Mouse (Mus musculus) forebrain, embryonic 11.5 days (tissue): ENCODE measurements around the gene Cpne6. TPM values are rescaled to one million over a fixed set of nuclear protein-coding genes. Genes with fewer than 3 reads are reported as not detected.

ENCODE experiments used
- ATAC-seq: fragments of 200-750 bp; cut with Nextera tagmentation; replicated peaks from 2 replicates; pipeline ENCODE4 v1.8.0; 2017; ENCODE audit warnings: moderate TSS enrichment; ENCODE audit not compliant: low FRiP score
- DNase-seq: peaks from one replicate; pipeline ENCODE4 v3.0.0-alpha.2; 2017; ENCODE audit warnings: low spot score
- H3K27ac ChIP-seq: fragments of 300-500 bp; sonication (generic); 2 replicates; pipeline ENCODE4 v1.5.1; 2014; ENCODE audit warnings: low read depth, low read length
- H3K27me3 ChIP-seq: fragments of 300-500 bp; sonication (generic); 2 replicates; pipeline ENCODE4 v1.6.1; 2014; ENCODE audit warnings: mild to moderate bottlenecking, low read length, mixed read lengths; ENCODE audit not compliant: control insufficient read depth, insufficient read depth
- H3K36me3 ChIP-seq: fragments of 300-500 bp; sonication (generic); 2 replicates; pipeline ENCODE4 v1.6.1; 2014; ENCODE audit warnings: mild to moderate bottlenecking, low read length, moderate library complexity, mixed read lengths; ENCODE audit not compliant: control insufficient read depth, insufficient read depth
- H3K4me1 ChIP-seq: fragments of 300-500 bp; sonication (generic); replicated peaks from 2 replicates; pipeline ENCODE4 v1.6.1; 2014; ENCODE audit warnings: low read length, mixed read lengths; ENCODE audit not compliant: control insufficient read depth, insufficient read depth
- H3K4me2 ChIP-seq: fragments of 300-500 bp; sonication (generic); 2 replicates; pipeline ENCODE4 v1.6.1; 2014; ENCODE audit warnings: low read depth, mild to moderate bottlenecking, low read length, moderate library complexity, mixed read lengths; ENCODE audit not compliant: severe bottlenecking
- H3K4me3 ChIP-seq: fragments of 300-500 bp; sonication (generic); 2 replicates; pipeline ENCODE4 v1.5.1; 2014; ENCODE audit warnings: low read depth, low read length
- H3K9ac ChIP-seq: fragments of 300-500 bp; sonication (generic); 2 replicates; pipeline ENCODE4 v1.6.1; 2014; ENCODE audit warnings: low read length
- H3K9me3 ChIP-seq: fragments of 300-500 bp; sonication (generic); 2 replicates; pipeline ENCODE4 v1.6.1; 2016; ENCODE audit warnings: low read length, mixed read lengths; ENCODE audit not compliant: control insufficient read depth
- WGBS: fragments of 180-500 bp; shearing (Covaris S2); extraction: QIAGEN DNeasy Blood & Tissue Kit; methylation state at CpG from one replicate; pipeline ENCODE4 v1.1.7; 2014; 5-methylcytosine and 5-hydroxymethylcytosine counted together
- polyA plus RNA-seq: library from polyadenylated mRNA; unstranded; fragments of >200 nt; fragmentation: Nextera tagmentation; extraction: Ambion mirVana; gene quantifications from 2 replicates; pipeline ENCODE4 v1.2.1, GENCODE M21; 2014

The Cpne6 gene
- polyA plus RNA-seq, 1 experiment from 2014 or later: 0.21 TPM

DNA sequence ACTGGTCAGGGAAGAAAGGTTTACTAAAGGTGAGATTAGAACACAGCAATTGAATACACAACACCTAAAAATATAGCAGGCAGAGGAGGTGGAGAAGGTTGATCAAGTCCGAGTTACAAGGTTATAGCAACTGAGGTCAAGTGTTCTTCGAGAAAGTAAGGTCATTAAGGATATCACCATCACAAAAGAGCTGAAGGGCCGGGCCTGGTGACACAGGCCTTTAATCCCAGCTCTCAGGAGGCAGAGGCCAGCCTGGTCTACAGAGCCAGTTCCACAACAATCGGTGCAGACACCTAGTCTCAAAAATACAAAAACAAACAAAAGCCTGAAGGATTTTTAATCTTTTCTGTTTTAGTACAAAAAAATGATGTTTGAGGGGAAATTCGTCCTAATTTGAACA is 41.1 kb downstream of the Cpne6 start:
- H3K9ac ChIP-seq: no peak overlapping the region
- no peaks in the 10 kb centered on the region; the same call in 1 of the 2 replicates for H3K36me3 ChIP-seq
- 69% methylated on average over 5 of the region's 5 CpGs for WGBS
- no peak overlapping the region for H3K4me3 ChIP-seq
- DNase-seq (no peak), ATAC-seq (no peak)
- no peak overlapping the region for H3K27ac ChIP-seq
- H3K4me2 ChIP-seq: no peak overlapping the region
- no peaks in the 10 kb centered on the region for H3K4me1 ChIP-seq
- H3K9me3 ChIP-seq: no peaks in the 10 kb centered on the region
- no peaks in the 10 kb centered on the region for H3K27me3 ChIP-seq

DNA sequence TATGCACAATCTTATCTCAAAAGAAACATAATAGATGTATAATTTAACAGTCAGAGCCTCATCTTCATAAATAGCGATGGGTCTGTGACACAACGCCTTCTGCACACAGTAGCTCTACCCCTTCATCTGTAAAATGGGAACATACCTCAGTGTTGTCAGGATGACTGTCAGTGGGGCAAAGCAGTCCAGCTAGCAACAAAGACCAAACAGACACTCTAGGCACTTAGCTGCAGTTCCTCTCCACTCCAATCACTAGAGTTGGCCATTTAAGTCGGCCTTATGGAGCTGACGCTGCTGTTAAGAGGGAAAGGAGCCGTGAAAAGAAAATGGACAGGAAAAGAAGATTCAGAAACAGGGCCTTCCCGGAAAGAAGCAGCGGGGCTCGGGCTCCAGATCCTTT is 41.5 kb downstream of the Cpne6 start:
- no peaks in the 10 kb centered on the region for H3K4me1 ChIP-seq
- H3K36me3 ChIP-seq: no peaks in the 10 kb centered on the region; the same call in 1 of the 2 replicates
- WGBS: 90% methylated on average over 8 of the region's 8 CpGs
- H3K9me3 ChIP-seq: no peaks in the 10 kb centered on the region
- H3K9ac ChIP-seq: no peak overlapping the region
- no peak for ATAC-seq
- H3K4me2 ChIP-seq: no peak overlapping the region
- no peaks in the 10 kb centered on the region for H3K27me3 ChIP-seq
- no peak for DNase-seq
- H3K4me3 ChIP-seq: no peak overlapping the region
- no peak overlapping the region for H3K27ac ChIP-seq

DNA sequence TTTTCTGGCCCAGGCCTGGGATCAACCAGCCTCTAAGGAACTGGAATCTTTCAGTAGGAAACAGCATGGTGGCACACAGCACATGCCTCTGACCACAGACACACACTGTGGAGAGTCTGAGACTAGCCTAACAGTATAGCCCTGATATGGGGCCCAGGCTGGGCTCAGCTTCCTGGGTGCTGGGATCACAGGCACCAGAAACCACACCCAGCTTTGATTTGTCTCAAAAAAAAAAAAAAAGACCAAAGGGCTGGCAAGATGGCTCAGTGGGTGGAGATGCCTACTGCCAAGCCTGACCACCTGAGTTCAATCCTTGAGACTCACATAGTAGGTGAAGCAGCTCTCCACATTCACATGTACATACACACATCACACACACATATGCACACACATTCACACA is 44.4 kb downstream of the Cpne6 start:
- no peak overlapping the region for H3K4me3 ChIP-seq
- no peaks in the 10 kb centered on the region for H3K27me3 ChIP-seq
- no peaks in the 10 kb centered on the region for H3K36me3 ChIP-seq
- DNase-seq (no peak), ATAC-seq (no peak)
- no peak overlapping the region for H3K4me2 ChIP-seq
- H3K9me3 ChIP-seq: no peaks in the 10 kb centered on the region
- H3K27ac ChIP-seq: no peak overlapping the region
- H3K4me1 ChIP-seq: no peaks in the 10 kb centered on the region
- no peak overlapping the region for H3K9ac ChIP-seq

DNA sequence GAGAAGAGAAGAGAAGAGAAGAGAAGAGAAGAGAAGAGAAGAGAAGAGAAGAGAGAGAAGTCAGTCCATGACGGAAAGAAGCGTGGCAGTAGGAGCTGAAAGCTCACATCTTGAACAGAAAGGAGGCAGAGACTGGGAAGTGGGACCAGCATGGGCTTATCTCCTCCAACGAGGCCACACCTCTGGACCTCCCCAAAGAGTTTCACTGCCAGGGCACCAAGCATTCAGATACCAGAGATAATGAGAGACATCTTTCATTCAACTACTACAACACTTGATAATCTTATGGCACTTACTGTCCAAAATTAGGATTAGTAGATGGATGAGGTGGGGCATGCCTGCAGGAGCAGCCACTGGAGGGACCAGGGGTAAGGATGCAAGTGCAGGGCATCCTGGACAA is 45.5 kb downstream of the Cpne6 start:
- Histone ChIP-seq H3K4me3 (no peak overlapping the region), H3K9me3 (no peaks in the 10 kb centered on the region), H3K4me1 (no peaks in the 10 kb centered on the region), H3K36me3 (no peaks in the 10 kb centered on the region), H3K27me3 (no peaks in the 10 kb centered on the region), H3K9ac (no peak overlapping the region), H3K4me2 (no peak overlapping the region), H3K27ac (no peak overlapping the region)
- 88% methylated on average over 3 of the region's 3 CpGs for WGBS
- ATAC-seq (no peak), DNase-seq (no peak)

DNA sequence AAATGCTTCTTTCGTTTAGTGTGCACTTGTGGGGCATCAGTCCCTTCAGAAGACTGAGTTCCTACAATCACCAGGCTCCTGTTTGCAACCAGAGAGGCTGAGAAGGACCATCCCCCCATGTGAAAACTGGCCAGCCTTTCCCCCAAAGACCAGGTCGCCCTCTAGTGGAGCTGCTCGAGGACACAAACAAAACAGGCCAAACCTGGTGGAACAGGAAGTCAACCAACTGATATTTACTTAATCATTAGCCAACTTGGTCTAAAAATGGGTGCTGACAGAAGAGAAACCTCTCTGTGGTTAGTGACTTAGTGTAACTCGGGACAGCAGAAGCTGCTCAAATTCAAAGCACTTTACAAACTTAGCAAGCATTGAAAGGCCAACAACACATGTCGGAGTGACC is 46.8 kb downstream of the Cpne6 start:
- H3K9me3 ChIP-seq: no peaks in the 10 kb centered on the region
- H3K4me1 ChIP-seq: no peaks in the 10 kb centered on the region
- no peak overlapping the region for H3K4me2 ChIP-seq
- WGBS: 29% methylated on average over 5 of the region's 5 CpGs
- H3K4me3 ChIP-seq: no peak overlapping the region
- no peak overlapping the region for H3K27ac ChIP-seq
- no peaks in the 10 kb centered on the region for H3K27me3 ChIP-seq
- ATAC-seq (no peak), DNase-seq (peak; percentile 78)
- H3K9ac ChIP-seq: no peak overlapping the region
- no peaks in the 10 kb centered on the region for H3K36me3 ChIP-seq

DNA sequence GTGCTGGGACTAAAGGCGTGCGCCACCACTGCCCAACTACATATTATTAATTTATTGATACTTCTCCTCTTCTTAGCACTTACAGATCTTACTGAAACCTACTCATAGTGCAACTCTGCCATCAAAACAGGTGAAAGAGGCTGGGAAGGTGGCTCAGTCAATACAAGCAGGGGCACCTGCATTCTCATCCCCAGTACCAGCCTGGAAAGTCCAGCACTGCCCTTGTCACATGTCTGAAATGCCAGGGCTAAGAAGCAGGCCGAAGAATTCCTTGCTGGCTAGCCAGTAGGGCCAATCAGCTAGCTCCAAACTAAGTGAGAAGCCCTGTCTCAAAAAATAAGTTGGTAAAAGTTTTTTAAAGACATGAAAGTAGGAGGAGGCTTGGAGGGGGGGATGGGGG is 47.3 kb downstream of the Cpne6 start:
- no peaks in the 10 kb centered on the region for H3K36me3 ChIP-seq
- H3K4me1 ChIP-seq: no peaks in the 10 kb centered on the region
- H3K27me3 ChIP-seq: no peaks in the 10 kb centered on the region
- H3K9ac ChIP-seq: no peak overlapping the region
- H3K9me3 ChIP-seq: no peaks in the 10 kb centered on the region
- 92% methylated on average over 3 of the region's 3 CpGs for WGBS
- no peak overlapping the region for H3K4me2 ChIP-seq
- H3K27ac ChIP-seq: no peak overlapping the region
- ATAC-seq (no peak), DNase-seq (no peak)
- H3K4me3 ChIP-seq: no peak overlapping the region

DNA sequence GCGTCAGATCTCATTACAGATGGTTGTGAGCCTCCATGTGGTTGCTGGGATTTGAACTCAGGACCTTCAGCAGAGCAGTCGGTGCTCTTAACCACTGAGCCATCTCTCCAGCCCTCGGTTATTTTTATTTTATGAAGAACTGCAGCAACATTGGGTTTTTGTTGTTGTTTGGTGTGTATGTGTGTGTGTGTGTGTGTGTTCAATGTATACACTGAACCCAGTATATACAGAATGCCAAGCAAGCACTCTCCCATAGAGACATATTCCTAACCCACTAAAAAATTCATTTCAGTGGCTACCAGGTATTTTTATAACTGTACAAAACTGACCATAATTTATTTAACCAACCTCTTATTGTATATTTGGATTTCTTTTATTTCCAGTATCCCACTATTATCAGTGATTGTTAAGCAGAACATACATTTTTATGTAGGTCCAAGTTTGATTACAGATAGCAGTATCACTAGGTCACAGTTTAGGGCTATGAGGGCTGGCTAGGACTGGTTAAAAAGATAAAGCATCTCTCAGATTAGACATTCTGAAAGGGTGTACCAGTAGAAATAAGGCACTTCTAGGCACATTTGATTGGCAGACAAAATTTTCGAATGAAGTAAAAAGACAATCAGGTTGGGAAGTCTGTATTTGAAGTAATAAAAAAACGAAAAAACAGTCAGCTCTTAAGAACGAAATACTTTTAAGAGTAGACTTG is 48.6 kb downstream of the Cpne6 start:
- Histone ChIP-seq H3K27me3 (no peaks in the 10 kb centered on the region), H3K9me3 (no peaks in the 10 kb centered on the region), H3K36me3 (no peaks in the 10 kb centered on the region), H3K4me3 (peak overlapping the region; percentile 62), H3K27ac (no peak overlapping the region), H3K4me1 (no peaks in the 10 kb centered on the region), H3K9ac (peak overlapping the region; percentile 76; the same call in 1 of the 2 replicates), H3K4me2 (peak overlapping the region; percentile 43)
- no peak for ATAC-seq
- DNase-seq: no peak
- 54% methylated on average over 6 of the region's 6 CpGs for WGBS

DNA sequence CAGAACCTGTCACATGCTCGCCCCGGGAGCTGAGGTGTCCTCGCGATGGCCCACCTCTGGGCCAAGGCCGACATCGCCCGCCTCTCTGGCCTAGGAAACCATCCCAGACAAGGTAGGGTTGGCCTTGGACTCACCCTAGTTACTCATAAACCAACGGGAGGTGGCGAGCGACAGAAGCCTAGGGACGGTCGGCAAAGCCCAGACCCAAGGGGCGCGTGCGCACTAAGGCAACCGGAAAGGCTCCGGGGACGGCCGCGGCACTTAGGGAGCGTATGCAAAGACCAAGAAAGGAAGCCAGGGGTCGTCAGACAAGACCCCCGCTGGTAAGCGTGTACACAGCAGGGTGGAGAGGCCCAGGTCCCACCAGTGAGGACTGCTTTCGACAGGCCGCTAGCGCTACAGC is 49.6 kb downstream of the Cpne6 start, which contains the start of gene Dcaf11:
Gene Dcaf11, plus strand, starts transcription at position 208 of the 403 bp plus-strand sequence.
- DNase-seq (peak; percentile 94), ATAC-seq (peak; percentile 82)
- H3K4me2 ChIP-seq: peak within 1 kb of the TSS; percentile 43
- no peaks in the 10 kb centered on the region for H3K27me3 ChIP-seq
- peak within 1 kb of the TSS; percentile 76 for H3K9ac ChIP-seq
- H3K36me3 ChIP-seq: no peaks in the 10 kb centered on the region; the same call in 1 of the 2 replicates
- peak within 1 kb of the TSS; percentile 62 for H3K4me3 ChIP-seq
- H3K27ac ChIP-seq: peak within 1 kb of the TSS; percentile 94
- no peaks in the 10 kb centered on the region for H3K4me1 ChIP-seq
- no peaks in the 10 kb centered on the region for H3K9me3 ChIP-seq
- WGBS: under 1% methylated on average over 27 of the region's 27 CpGs
